Mouse (Mus musculus): ENCODE data around the gene Fhl3. TPM values are rescaled to one million over a fixed set of nuclear protein-coding genes. Genes with fewer than 3 reads are reported as not detected.
A peak's percentile ranks its signal among the peaks of the same experiment; 100 is the strongest.
"Not testable (repeated sequence)": the region's sequence is repeated elsewhere in the genome, so short reads cannot be mapped to it uniquely, and the experiment has no call there.

Fhl3 gene
- polyA plus RNA-seq, 1 experiment from 2014 or later = 9.4 TPM

DNA sequence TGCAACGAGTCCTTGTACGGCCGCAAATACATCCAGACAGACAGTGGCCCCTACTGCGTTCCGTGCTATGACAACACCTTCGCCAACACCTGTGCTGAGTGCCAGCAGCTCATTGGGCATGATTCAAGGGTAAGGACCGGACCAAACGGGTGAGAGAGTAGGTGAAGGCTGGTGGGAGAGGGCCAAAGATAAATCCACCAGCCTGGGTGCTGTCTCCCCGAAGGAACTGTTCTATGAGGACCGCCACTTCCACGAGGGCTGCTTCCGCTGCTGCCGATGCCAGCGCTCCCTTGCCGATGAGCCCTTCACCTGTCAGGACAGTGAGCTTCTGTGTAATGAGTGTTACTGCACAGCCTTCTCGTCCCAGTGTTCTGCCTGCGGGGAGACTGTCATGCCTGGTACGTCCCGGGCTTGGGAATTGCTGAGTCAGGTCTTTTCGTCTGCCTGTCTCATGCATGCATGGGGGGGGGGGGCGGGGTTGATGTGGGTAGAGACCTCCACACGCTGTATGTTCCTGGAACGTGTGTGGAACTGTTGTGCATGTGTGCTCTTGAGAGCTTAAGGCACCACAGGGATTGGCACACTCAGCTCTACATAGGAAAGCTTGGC is 5.3 kb downstream of the Fhl3 start:
- WGBS = 79% methylated on average over 23 of the region's 23 CpGs
- no peak for TF ChIP-seq CTCF (IDR thresholded peaks at IDR 0.05; ENCODE audit: low read depth)
- H3K4me1 ChIP-seq (replicated peaks; ENCODE audit: insufficient read depth, low read length) = peaks cover 39% of the 10 kb centered on the region
- H3K27me3 ChIP-seq (ENCODE audit: insufficient read depth, low read length) = no peaks in the 10 kb centered on the region
- H3K27ac ChIP-seq = peak overlapping the region; percentile 90
- ATAC-seq (replicated peaks; ENCODE audit: low FRiP score, low read depth) = no peak
- no peaks in the 10 kb centered on the region for H3K9me3 ChIP-seq (replicated peaks; ENCODE audit: low read length)
- no peak overlapping the region for H3K4me3 ChIP-seq (replicated peaks; ENCODE audit: low read depth, low read length)
- no peaks in the 10 kb centered on the region for H3K36me3 ChIP-seq (ENCODE audit: insufficient read depth, low read length)
- H3K4me2 ChIP-seq (ENCODE audit: low read length) = peak overlapping the region; percentile 16; the same call in 1 of the 2 replicates
- DNase-seq (ENCODE audit: low spot score) = no peak
- H3K9ac ChIP-seq (ENCODE audit: low read depth, low read length) = no peak overlapping the region

DNA sequence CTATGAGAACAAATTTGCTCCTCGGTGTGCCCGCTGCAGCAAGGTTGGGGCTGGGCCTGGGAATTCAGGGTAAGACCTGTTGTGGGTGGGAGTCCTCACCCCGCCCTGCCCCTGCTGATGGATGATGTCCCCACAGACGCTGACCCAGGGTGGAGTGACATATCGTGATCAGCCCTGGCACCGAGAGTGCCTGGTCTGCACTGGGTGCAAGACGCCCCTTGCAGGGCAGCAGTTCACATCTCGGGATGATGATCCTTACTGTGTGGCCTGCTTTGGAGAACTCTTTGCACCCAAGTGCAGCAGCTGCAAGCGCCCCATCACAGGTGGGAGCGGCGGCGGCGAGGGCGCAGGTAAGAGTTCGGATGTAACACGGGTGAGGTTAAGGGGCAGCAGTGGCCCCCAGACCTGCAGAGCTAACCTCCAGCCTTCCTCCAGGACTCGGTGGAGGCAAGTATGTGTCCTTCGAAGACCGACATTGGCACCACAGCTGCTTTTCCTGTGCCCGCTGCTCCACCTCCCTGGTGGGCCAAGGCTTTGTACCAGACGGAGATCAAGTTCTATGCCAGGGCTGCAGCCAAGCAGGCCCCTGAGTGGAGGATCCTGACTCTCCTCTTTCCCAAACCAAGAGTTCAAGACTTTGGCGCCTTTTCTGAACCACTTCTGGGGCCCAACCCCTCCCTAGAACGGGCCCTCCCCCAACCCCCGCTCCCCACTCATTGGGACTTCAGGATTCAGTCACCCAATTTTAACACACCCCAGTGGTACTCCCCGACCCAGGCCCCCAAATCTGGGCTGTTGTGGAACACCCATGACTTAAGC is 7.1 kb downstream of the Fhl3 start:
- H3K4me2 ChIP-seq (ENCODE audit: low read length); H3K9ac ChIP-seq (ENCODE audit: low read depth, low read length); DNase-seq (ENCODE audit: low spot score); ATAC-seq (replicated peaks; ENCODE audit: low FRiP score, low read depth); H3K27me3 ChIP-seq (ENCODE audit: insufficient read depth, low read length); H3K9me3 ChIP-seq (replicated peaks; ENCODE audit: low read length); H3K4me3 ChIP-seq (replicated peaks; ENCODE audit: low read depth, low read length); H3K27ac ChIP-seq; H3K36me3 ChIP-seq (ENCODE audit: insufficient read depth, low read length): not testable (repeated sequence)
- H3K4me1 ChIP-seq (replicated peaks; ENCODE audit: insufficient read depth, low read length) = peaks cover 37% of the 10 kb centered on the region
- 89% methylated on average over 25 of the region's 25 CpGs for WGBS

DNA sequence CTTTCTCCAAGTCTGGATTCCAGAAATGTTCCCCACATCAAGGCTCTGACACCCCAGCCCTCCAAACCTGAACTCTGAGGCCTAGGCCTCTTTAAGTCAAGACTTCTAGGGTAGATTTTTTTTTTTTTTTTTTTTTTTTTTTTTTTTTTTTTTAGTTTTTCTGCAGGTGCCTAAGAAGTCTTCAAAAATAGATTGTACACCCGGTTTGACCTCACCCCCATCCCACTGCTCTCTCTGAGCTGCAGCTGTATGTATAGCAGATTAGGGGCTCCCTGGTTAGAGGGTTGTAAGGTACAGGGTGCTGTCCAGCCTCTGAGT is 7.7 kb downstream of the Fhl3 start:
- Histone ChIP-seq H3K4me1 (replicated peaks; ENCODE audit: insufficient read depth, low read length) (peaks cover 36% of the 10 kb centered on the region), H3K27ac (peak overlapping the region; percentile 75), H3K4me2 (ENCODE audit: low read length) (peak overlapping the region; percentile 54)
- ATAC-seq (replicated peaks; ENCODE audit: low FRiP score, low read depth); H3K4me3 ChIP-seq (replicated peaks; ENCODE audit: low read depth, low read length); H3K27me3 ChIP-seq (ENCODE audit: insufficient read depth, low read length); H3K36me3 ChIP-seq (ENCODE audit: insufficient read depth, low read length); H3K9me3 ChIP-seq (replicated peaks; ENCODE audit: low read length); H3K9ac ChIP-seq (ENCODE audit: low read depth, low read length); DNase-seq (ENCODE audit: low spot score): not testable (repeated sequence)
- 17% methylated on average over 1 of the region's 1 CpGs for WGBS

DNA sequence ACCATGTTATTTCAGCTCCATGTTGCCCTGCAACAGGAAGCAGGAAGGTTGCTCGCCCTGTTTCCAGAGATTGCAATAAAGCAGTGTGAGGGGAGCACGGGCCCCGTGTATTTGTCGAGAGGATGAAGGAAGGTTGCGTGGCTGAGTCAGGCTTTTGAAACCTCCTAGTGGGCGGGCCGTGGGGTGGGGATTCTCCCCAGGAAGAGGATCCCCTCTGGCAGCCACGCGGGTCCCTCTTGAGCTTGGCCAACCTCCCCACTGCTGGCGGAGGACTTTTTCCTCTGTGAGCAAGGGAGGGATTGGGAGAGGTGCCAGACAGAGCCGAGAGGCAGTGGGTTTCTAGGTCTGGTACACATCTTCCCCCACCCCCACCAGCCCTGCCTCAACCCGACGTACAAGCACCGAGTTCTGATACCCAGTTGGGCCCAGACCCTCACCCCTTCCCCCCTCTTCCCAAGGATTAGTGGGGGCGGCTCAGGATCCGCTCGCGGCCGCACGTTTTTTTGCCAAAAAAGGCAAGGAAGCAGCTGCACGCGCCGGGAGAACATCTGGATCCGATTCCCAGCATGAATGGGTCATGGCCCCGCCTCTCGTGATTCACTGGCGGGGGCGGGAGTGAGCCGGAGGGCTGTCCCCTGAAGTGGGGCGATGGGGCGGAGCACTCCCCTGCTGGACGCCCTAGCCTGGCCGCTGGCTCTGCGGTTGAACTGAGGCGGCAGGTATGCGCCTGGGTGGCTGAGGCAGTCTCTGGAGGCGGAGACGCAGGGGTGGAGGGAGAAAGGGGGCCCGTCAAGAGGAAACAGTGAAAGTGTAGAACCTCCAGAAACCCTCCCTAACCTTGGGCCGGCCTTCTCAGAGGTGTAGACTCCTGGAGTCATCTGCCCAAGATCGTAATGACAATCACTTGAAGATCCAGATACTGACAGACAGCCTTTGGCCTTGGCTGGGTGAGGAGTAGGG is 8.3 kb downstream of the Fhl3 start:
- under 1% methylated on average over 41 of the region's 41 CpGs for WGBS
- H3K27ac ChIP-seq = peak overlapping the region; percentile 75
- peak overlapping the region; percentile 24; the same call in 1 of the 2 replicates for H3K9ac ChIP-seq (ENCODE audit: low read depth, low read length)
- H3K4me1 ChIP-seq (replicated peaks; ENCODE audit: insufficient read depth, low read length) = peaks cover 30% of the 10 kb centered on the region
- H3K36me3 ChIP-seq (ENCODE audit: insufficient read depth, low read length) = no peaks in the 10 kb centered on the region
- DNase-seq (ENCODE audit: low spot score) = peak; percentile 97
- TF ChIP-seq CTCF (IDR thresholded peaks at IDR 0.05; ENCODE audit: low read depth) = peak; percentile 39; the same call in 1 of the 2 replicates
- no peaks in the 10 kb centered on the region for H3K27me3 ChIP-seq (ENCODE audit: insufficient read depth, low read length)
- peak overlapping the region; percentile 30 for H3K4me3 ChIP-seq (replicated peaks; ENCODE audit: low read depth, low read length)
- peak overlapping the region; percentile 54 for H3K4me2 ChIP-seq (ENCODE audit: low read length)
- ATAC-seq (replicated peaks; ENCODE audit: low FRiP score, low read depth) = peak; percentile 79
- H3K9me3 ChIP-seq (replicated peaks; ENCODE audit: low read length) = no peaks in the 10 kb centered on the region

DNA sequence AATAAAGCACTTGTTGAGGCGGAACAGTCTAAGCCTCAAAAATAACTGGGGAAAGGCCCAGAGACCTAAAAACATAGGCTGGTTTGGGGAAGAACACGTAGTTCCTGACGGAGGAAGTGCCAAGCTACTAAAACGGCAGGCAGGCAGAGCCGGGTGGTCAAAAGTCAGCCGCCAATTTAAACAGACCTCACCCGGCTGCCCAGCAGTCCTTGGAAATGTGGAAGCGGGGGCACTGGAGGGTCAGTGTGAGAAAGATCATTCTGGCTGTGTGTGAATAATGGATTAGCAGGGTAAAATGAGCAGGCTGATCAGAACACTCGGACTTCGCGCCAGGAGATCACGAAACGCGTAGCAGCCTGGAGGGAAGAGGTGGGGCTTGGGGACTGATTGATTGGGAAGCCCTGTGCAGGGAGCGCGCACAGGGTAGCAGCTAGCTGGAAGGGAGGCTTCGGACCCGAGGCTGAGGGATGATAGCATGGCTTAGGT is 9.5 kb downstream of the Fhl3 start:
- Histone ChIP-seq H3K4me2 (ENCODE audit: low read length) (peak overlapping the region; percentile 54), H3K9ac (ENCODE audit: low read depth, low read length) (peak overlapping the region; percentile 38), H3K36me3 (ENCODE audit: insufficient read depth, low read length) (no peaks in the 10 kb centered on the region), H3K27ac (peak overlapping the region; percentile 63), H3K27me3 (ENCODE audit: insufficient read depth, low read length) (no peaks in the 10 kb centered on the region), H3K4me1 (replicated peaks; ENCODE audit: insufficient read depth, low read length) (peaks cover 19% of the 10 kb centered on the region; the same call in 1 of the 2 replicates), H3K9me3 (replicated peaks; ENCODE audit: low read length) (no peaks in the 10 kb centered on the region), H3K4me3 (replicated peaks; ENCODE audit: low read depth, low read length) (peak overlapping the region; percentile 12; the same call in 1 of the 2 replicates)
- no peak for TF ChIP-seq CTCF (IDR thresholded peaks at IDR 0.05; ENCODE audit: low read depth)
- DNase-seq (ENCODE audit: low spot score) (peak; percentile 52), ATAC-seq (replicated peaks; ENCODE audit: low FRiP score, low read depth) (no peak)
- 4% methylated on average over 18 of the region's 18 CpGs for WGBS
